Mouse (Mus musculus): Measurements from ENCODE around the gene Tex19.1.

Tex19.1 gene

GRCm38 (mm10) chr11:121143325-121144015 is 2.5 kb upstream of the Tex19.1 start:
- DNase-seq (ENCODE audit: low spot score in 2 of 2) = no peak

GRCm38 (mm10) chr11:121148193-121148592 is 2.2 kb downstream of the Tex19.1 start:
- no peak for DNase-seq (ENCODE audit: low spot score in 2 of 2)

GRCm38 (mm10) chr11:121154203-121154602 is 8.3 kb downstream of the Tex19.1 start:
- DNase-seq (ENCODE audit: low spot score in 2 of 2) = no peak

- DNase-seq (ENCODE audit: low spot score in 2 of 2) = no peak
Measured at GRCm38 (mm10) chr11:121156411-121156891, 10.5 kb downstream of the Tex19.1 start.

GRCm38 (mm10) chr11:121159971-121160370 is 14.0 kb downstream of the Tex19.1 start, which contains the start of gene Uts2r:
Gene Uts2r (plus strand): TSS chr11:121160271.
- no peak for DNase-seq (ENCODE audit: low spot score in 2 of 2)

GRCm38 (mm10) chr11:121160636-121161346 is 14.8 kb downstream of the Tex19.1 start:
- no peak for DNase-seq (ENCODE audit: low spot score in 2 of 2)

GRCm38 (mm10) chr11:121163751-121164150 is 17.8 kb downstream of the Tex19.1 start:
- DNase-seq (ENCODE audit: low spot score in 2 of 2) = no peak

- DNase-seq (ENCODE audit: low spot score in 2 of 2) = no peak
Measured at GRCm38 (mm10) chr11:121173203-121173602, 27.3 kb downstream of the Tex19.1 start.

- DNase-seq (ENCODE audit: low spot score in 2 of 2) = no peak
Measured at GRCm38 (mm10) chr11:121174234-121174633, 28.3 kb downstream of the Tex19.1 start.

- DNase-seq (ENCODE audit: low spot score in 2 of 2) = no peak
Measured at GRCm38 (mm10) chr11:121176285-121177270, 30.6 kb downstream of the Tex19.1 start.

GRCm38 (mm10) chr11:121189681-121190080 is 43.7 kb downstream of the Tex19.1 start:
- no peak for DNase-seq (ENCODE audit: low spot score in 2 of 2)

- no peak for DNase-seq (ENCODE audit: low spot score in 2 of 2)
Measured at GRCm38 (mm10) chr11:121192742-121193141, 46.8 kb downstream of the Tex19.1 start.

GRCm38 (mm10) chr11:121193415-121193814 is 47.5 kb downstream of the Tex19.1 start:
- no peak for DNase-seq (ENCODE audit: low spot score in 2 of 2)

Data from frontal cortex, postnatal 14 days (tissue).